Comparison of ENCODE assay signal across 9 mouse cellular contexts in genomic region chr2:52990874-52991687, GRCm38 (mm10).
DNase-seq lines count a peak whose midpoint lies in the region; ATAC-seq and TF ChIP-seq lines count a peak whose summit lies in the region.
"Had no signal": no experiment of that assay in that cellular context is flagged by ENCODE, and none has a peak within 500 bp of the region (broad histone marks: within the 10 kb centered on the region; RNA-seq: fewer than 3 reads in every experiment).

No protein-coding gene starts in this region.

- intact Hi-C loops in gastrocnemius, postnatal 14 days (cut with DNase I; ENCODE audit: low total_unique reads), result no loop called here
- intact Hi-C loops in left cerebral cortex, postnatal 14 days (cut with DNase I), result no loop called here

- 0 out of 2 replicates have a peak overlapping the region, but pooled peaks have one; percentile 16 for H3K4me2 ChIP-seq in kidney, postnatal 0 days (ENCODE audit: low read length)
- H3K4me2 ChIP-seq in intestine, embryonic 14.5 days (ENCODE audit: low read length), result no peak overlapping the region

- 35% methylated on average over 9 of the region's 9 CpGs for WGBS in kidney, postnatal 0 days
- 56% methylated on average over 9 of the region's 9 CpGs for WGBS in intestine, embryonic 14.5 days

- H3K27ac ChIP-seq in kidney, postnatal 0 days, result peak overlapping the region; percentile 38; the same call in 1 of the 2 replicates
- H3K27ac ChIP-seq in intestine, embryonic 14.5 days (ENCODE audit: low read depth), result peak overlapping the region; percentile 73

- TF ChIP-seq CTCF in kidney, postnatal 0 days (IDR thresholded peaks at IDR 0.05; ENCODE audit: low read depth), result no peak

- H3K9me3 ChIP-seq in kidney, postnatal 0 days (replicated peaks; ENCODE audit: low read length), result no peaks in the 10 kb centered on the region
- no peaks in the 10 kb centered on the region for H3K9me3 ChIP-seq in intestine, embryonic 14.5 days (ENCODE audit: control insufficient read depth, low read length)

- no peak for ATAC-seq in kidney, postnatal 0 days (replicated peaks; ENCODE audit: low FRiP score, low read depth)
- no peak for ATAC-seq in intestine, embryonic 14.5 days (replicated peaks; ENCODE audit: low FRiP score, low TSS enrichment, low read depth)

- H3K4me1 ChIP-seq in kidney, postnatal 0 days (replicated peaks; ENCODE audit: insufficient read depth, low read length), result peaks cover 8% of the 10 kb centered on the region
- peaks cover 10% of the 10 kb centered on the region for H3K4me1 ChIP-seq in intestine, embryonic 14.5 days (replicated peaks; ENCODE audit: control insufficient read depth, insufficient read depth, low read length)

- peak; percentile 51 for DNase-seq in kidney, postnatal 0 days (ENCODE audit: low spot score)
- DNase-seq in kidney, adult 11 months, result no peak
- DNase-seq in gastrocnemius, postnatal 14 days, result peak; percentile 39
- no peak for DNase-seq in intestine, embryonic 14.5 days (ENCODE audit: low spot score)
- peak; percentile 18 to 62 for DNase-seq in lung, postnatal 4 days
- DNase-seq in thymus, postnatal 0 days (ENCODE audit: low spot score), result no peak
- no peak for DNase-seq in adrenal gland, postnatal 36 days
- DNase-seq in left cerebral cortex, postnatal 14 days (ENCODE audit: low spot score in 2 of 2), result no peak

- no peak overlapping the region for H3K9ac ChIP-seq in kidney, postnatal 0 days (ENCODE audit: low read depth, low read length)
- no peak overlapping the region for H3K9ac ChIP-seq in intestine, embryonic 14.5 days (ENCODE audit: low read length)

- H3K27me3 ChIP-seq in kidney, postnatal 0 days (ENCODE audit: insufficient read depth, low read length), result no peaks in the 10 kb centered on the region
- no peaks in the 10 kb centered on the region for H3K27me3 ChIP-seq in intestine, embryonic 14.5 days (replicated peaks; ENCODE audit: control insufficient read depth, insufficient read depth, low read length)

- no peak overlapping the region for H3K4me3 ChIP-seq in kidney, postnatal 0 days (replicated peaks; ENCODE audit: low read depth, low read length)
- H3K4me3 ChIP-seq in intestine, embryonic 14.5 days (ENCODE audit: low read depth, low read length), result no peak overlapping the region
- H3K4me3 ChIP-seq: myocyte had no signal

- H3K36me3 ChIP-seq in kidney, postnatal 0 days (ENCODE audit: insufficient read depth, low read length), result no peaks in the 10 kb centered on the region
- no peaks in the 10 kb centered on the region for H3K36me3 ChIP-seq in intestine, embryonic 14.5 days (ENCODE audit: control insufficient read depth, insufficient read depth, low read length)

Comparison
In these comparisons a context has a peak if more than half of its experiments do, and no peak if none do; other contexts are left out.
1. DNase-seq: peak in kidney, postnatal 0 days (single experiment), gastrocnemius, postnatal 14 days (single experiment) and lung, postnatal 4 days (2 of 2); none in kidney, adult 11 months (single experiment), intestine, embryonic 14.5 days (single experiment), thymus, postnatal 0 days (single experiment), adrenal gland, postnatal 36 days (0 of 2) and left cerebral cortex, postnatal 14 days (0 of 2).